Mouse (Mus musculus): ENCODE measurements around the gene Smim22. TPM values are rescaled to one million over a fixed set of nuclear protein-coding genes. Genes with fewer than 3 reads are reported as not detected.

Gene Smim22
- polyA plus RNA-seq, 1 experiment from 2014 or later = 10.2 TPM

DNA sequence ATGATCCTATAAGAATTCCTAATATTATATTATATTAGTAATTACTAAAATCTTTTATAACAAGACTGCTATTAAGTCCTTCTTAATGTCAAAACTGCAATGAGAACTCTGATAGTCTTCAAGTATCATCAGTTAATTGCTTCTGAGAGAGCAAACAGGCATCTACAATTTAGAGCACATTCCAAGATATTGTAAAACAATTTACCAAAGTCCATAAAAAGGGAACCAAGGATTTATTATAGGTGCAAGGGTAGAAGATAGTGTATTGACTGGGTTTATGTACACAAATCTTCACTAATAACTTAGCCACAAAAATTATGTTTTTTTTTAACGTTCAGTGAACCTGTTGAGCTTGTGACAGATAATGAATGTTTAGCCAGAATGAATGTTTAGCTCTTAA lies 8.1 kb upstream of the Smim22 start:
- Histone ChIP-seq H3K9me3 (ENCODE audit: control insufficient read depth, low read length) (no peaks in the 10 kb centered on the region), H3K9ac (ENCODE audit: low read depth, low read length) (no peak overlapping the region), H3K4me3 (ENCODE audit: low read length) (no peak overlapping the region), H3K4me2 (replicated peaks; ENCODE audit: low read depth, low read length) (no peak overlapping the region), H3K27ac (ENCODE audit: low read depth, low read length) (no peak overlapping the region), H3K36me3 (ENCODE audit: control insufficient read depth, insufficient read depth, low read length) (no peaks in the 10 kb centered on the region), H3K4me1 (ENCODE audit: control insufficient read depth, insufficient read depth, low read length) (no peaks in the 10 kb centered on the region), H3K27me3 (ENCODE audit: control insufficient read depth, insufficient read depth, low read length) (no peaks in the 10 kb centered on the region)
- no peak for ATAC-seq (ENCODE audit: low FRiP score, low TSS enrichment)
- 59% methylated on average over 1 of the region's 1 CpGs for WGBS

DNA sequence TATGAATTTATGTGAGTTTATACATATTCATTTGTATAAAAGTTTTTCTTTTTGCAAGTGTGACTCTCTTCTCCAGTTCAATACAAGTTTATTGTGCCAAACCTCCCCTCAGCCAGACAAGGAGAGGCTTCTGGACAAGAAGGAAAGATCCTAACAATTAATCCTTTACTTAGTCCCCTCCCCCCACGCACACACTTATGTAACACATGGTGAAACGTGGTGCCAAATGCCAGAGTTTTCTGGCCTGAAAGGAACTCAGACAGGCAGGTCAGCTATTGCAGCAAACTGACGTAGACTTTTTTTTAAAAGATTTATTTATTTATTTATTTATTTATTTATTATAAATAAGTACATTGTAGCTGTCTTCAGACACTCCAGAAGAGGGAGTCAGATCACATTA lies 6.5 kb upstream of the Smim22 start:
- Histone ChIP-seq H3K9me3 (ENCODE audit: control insufficient read depth, low read length) (no peaks in the 10 kb centered on the region), H3K4me1 (ENCODE audit: control insufficient read depth, insufficient read depth, low read length) (no peaks in the 10 kb centered on the region), H3K27me3 (ENCODE audit: control insufficient read depth, insufficient read depth, low read length) (no peaks in the 10 kb centered on the region), H3K4me3 (ENCODE audit: low read length) (no peak overlapping the region), H3K4me2 (replicated peaks; ENCODE audit: low read depth, low read length) (no peak overlapping the region), H3K27ac (ENCODE audit: low read depth, low read length) (no peak overlapping the region), H3K9ac (ENCODE audit: low read depth, low read length) (no peak overlapping the region), H3K36me3 (ENCODE audit: control insufficient read depth, insufficient read depth, low read length) (no peaks in the 10 kb centered on the region)
- ATAC-seq (ENCODE audit: low FRiP score, low TSS enrichment) = no peak
- 73% methylated on average over 3 of the region's 3 CpGs for WGBS

DNA sequence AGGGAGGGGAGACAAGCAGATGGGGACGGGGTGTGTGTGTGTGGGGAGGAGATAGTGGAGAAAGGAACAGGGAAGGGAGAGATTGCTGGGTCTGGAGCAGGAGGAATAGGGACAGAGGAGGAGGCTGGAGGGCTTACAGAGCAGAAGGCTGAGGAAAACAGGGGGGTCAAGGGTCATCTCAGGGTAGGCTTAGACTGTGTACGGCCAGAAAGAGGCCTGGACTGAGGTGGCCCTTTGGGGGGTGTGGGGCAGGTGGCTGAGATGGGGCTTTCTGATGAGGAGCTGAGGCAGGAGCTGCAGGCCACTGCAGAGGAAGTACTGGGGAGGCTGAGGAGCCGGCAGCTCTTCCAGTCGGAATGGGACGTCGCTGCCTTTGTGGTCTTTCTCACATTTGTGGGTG lies 404 bp downstream of the Smim22 start:
- Histone ChIP-seq H3K27me3 (ENCODE audit: control insufficient read depth, insufficient read depth, low read length) (no peaks in the 10 kb centered on the region), H3K4me1 (ENCODE audit: control insufficient read depth, insufficient read depth, low read length) (peaks cover 8% of the 10 kb centered on the region), H3K4me3 (ENCODE audit: low read length) (peak overlapping the region; percentile 6; the same call in 1 of the 2 replicates), H3K36me3 (ENCODE audit: control insufficient read depth, insufficient read depth, low read length) (peaks cover 6% of the 10 kb centered on the region; the same call in 1 of the 2 replicates), H3K4me2 (replicated peaks; ENCODE audit: low read depth, low read length) (peak overlapping the region; percentile 21), H3K9ac (ENCODE audit: low read depth, low read length) (peak overlapping the region; percentile 28; the same call in 1 of the 2 replicates), H3K27ac (ENCODE audit: low read depth, low read length) (no peak overlapping the region), H3K9me3 (ENCODE audit: control insufficient read depth, low read length) (no peaks in the 10 kb centered on the region)
- ATAC-seq (ENCODE audit: low FRiP score, low TSS enrichment) = 0 out of 2 replicates have a peak, but pooled peaks have one; percentile 24
- WGBS = 55% methylated on average over 6 of the region's 6 CpGs

DNA sequence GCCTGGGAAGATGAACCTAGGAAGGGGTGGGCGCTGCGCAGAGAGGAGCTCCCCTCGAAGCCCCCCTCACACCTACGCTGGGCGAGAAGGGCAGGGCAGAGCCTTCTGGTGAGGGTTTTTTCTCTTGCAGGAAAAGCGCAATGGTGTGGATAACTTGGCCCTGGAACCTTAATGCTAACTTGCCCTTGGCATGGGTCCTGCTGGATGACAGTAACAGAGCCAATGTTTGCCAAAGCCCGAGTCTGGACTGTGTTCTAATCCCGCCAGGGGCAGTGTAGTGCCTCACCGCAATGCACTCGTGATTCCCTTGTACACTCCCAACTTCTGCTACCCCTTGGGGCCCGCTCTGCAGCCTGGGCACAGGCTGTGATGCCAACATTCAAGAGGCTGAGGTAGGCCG lies 988 bp downstream of the Smim22 start:
- Histone ChIP-seq H3K9me3 (ENCODE audit: control insufficient read depth, low read length) (no peaks in the 10 kb centered on the region), H3K4me2 (replicated peaks; ENCODE audit: low read depth, low read length) (peak overlapping the region; percentile 21; the same call in 1 of the 2 replicates), H3K36me3 (ENCODE audit: control insufficient read depth, insufficient read depth, low read length) (peaks cover 6% of the 10 kb centered on the region; the same call in 1 of the 2 replicates), H3K27me3 (ENCODE audit: control insufficient read depth, insufficient read depth, low read length) (no peaks in the 10 kb centered on the region), H3K4me3 (ENCODE audit: low read length) (no peak overlapping the region), H3K9ac (ENCODE audit: low read depth, low read length) (no peak overlapping the region), H3K4me1 (ENCODE audit: control insufficient read depth, insufficient read depth, low read length) (peaks cover 12% of the 10 kb centered on the region), H3K27ac (ENCODE audit: low read depth, low read length) (no peak overlapping the region)
- WGBS = 81% methylated on average over 12 of the region's 12 CpGs
- no peak for ATAC-seq (ENCODE audit: low FRiP score, low TSS enrichment)

DNA sequence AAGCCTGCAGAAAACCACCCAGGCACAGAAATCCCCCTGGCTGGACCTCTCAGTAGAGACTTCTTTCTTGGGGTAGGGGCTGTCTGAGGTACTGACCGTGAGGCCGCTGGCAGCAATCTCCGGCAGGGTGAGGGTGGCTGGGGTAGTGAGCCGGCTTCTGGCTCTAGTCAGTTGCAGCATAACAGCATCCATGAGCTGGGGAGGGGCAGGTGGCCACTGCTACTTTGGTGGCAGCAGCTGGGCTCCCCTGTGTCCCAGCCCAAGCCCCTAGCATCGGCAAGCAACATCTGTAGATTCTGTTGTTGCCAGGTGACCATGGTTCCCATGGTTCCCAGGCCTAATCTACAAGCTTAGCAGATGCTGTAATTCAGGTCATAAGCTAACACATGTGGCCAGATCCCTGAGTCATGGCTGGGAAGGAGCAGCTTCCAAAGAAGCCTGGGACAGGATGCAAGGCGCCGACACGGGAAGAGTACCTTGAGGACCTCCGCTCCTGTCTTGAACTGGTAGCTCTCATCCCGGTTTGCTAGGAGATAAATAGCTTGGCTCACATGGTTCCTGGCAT lies 3.4 kb downstream of the Smim22 start:
- Histone ChIP-seq H3K4me1 (ENCODE audit: control insufficient read depth, insufficient read depth, low read length) (peaks cover 12% of the 10 kb centered on the region), H3K9me3 (ENCODE audit: control insufficient read depth, low read length) (no peaks in the 10 kb centered on the region), H3K27me3 (ENCODE audit: control insufficient read depth, insufficient read depth, low read length) (no peaks in the 10 kb centered on the region), H3K4me2 (replicated peaks; ENCODE audit: low read depth, low read length) (no peak overlapping the region), H3K27ac (ENCODE audit: low read depth, low read length) (no peak overlapping the region), H3K36me3 (ENCODE audit: control insufficient read depth, insufficient read depth, low read length) (peaks cover 17% of the 10 kb centered on the region), H3K4me3 (ENCODE audit: low read length) (no peak overlapping the region), H3K9ac (ENCODE audit: low read depth, low read length) (no peak overlapping the region)
- no peak for ATAC-seq (ENCODE audit: low FRiP score, low TSS enrichment)
- WGBS = 93% methylated on average over 10 of the region's 10 CpGs

DNA sequence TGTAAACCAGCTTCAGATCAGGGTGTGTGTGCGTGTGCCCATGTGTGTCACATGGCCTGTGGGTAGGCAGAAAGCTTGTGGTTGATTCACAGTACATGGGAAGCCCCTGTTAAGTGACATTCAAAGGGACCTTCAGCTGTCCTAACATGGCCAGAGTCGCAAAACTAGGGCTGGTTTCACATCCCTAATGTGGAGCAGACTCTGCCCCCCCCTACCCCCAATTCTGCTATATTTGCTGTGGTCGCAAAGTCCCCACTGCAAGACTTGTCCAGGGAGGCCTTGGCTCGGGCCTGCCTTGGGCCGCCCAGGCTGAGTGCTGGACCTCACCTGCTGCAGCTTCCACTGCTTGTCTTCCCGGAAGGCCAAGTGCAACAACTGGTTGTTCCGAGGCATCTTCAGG lies 4.2 kb downstream of the Smim22 start:
- Histone ChIP-seq H3K9me3 (ENCODE audit: control insufficient read depth, low read length) (no peaks in the 10 kb centered on the region), H3K4me3 (ENCODE audit: low read length) (no peak overlapping the region), H3K27me3 (ENCODE audit: control insufficient read depth, insufficient read depth, low read length) (no peaks in the 10 kb centered on the region), H3K36me3 (ENCODE audit: control insufficient read depth, insufficient read depth, low read length) (peaks cover 25% of the 10 kb centered on the region), H3K4me1 (ENCODE audit: control insufficient read depth, insufficient read depth, low read length) (peaks cover 12% of the 10 kb centered on the region), H3K9ac (ENCODE audit: low read depth, low read length) (no peak overlapping the region), H3K4me2 (replicated peaks; ENCODE audit: low read depth, low read length) (no peak overlapping the region), H3K27ac (ENCODE audit: low read depth, low read length) (no peak overlapping the region)
- no peak for ATAC-seq (ENCODE audit: low FRiP score, low TSS enrichment)
- WGBS = 92% methylated on average over 7 of the region's 7 CpGs

DNA sequence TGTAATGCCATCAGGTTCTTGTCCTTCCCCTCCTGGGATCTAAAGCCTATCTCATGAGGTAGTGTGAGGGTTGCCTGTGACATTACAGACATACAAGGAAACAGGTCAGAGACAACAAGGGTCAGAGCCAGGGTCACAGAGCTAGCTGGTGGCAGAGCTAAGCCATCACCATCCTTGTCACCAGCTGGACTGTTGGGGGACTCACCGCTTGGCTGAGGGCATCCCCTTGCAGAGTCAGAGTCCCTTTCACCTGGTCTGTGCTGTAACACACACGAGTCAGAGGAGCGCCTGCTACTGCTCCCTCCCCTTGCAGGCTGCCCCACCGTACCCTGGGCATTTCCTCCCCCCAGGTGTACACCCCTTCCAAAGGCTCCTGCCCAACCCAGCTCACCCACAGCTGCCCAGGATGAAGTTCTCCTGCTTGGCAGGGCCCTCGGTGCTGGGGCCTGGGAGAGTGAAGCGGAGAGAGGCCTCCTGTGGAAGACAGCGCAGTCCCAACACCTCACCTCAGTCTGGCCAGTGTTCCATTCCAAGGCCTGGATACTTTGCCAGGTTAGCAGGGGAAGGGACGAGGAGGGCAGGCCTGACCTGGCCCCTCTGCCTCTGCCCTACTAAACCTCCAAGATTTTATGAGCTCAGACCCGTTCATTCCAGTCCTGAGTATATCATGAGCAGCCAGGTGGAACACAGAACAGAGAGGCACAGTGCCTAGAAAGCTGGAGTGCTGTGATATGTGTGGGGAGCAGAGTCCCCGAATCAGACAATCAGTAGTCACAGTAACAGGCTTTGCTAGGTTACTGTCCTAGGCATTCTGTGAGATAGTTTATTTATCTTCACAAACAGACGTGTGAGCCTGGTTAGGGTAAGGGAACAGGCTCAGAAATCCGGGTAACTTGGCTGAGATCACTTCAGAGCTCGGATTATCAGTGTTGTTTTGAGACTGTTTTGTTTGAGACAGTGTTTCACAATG lies 5.2 kb downstream of the Smim22 start:
- Histone ChIP-seq H3K4me1 (ENCODE audit: control insufficient read depth, insufficient read depth, low read length) (peaks cover 12% of the 10 kb centered on the region), H3K9ac (ENCODE audit: low read depth, low read length) (peak overlapping the region; percentile 74), H3K4me3 (ENCODE audit: low read length) (peak overlapping the region; percentile 71), H3K27ac (ENCODE audit: low read depth, low read length) (peak overlapping the region; percentile 51), H3K36me3 (ENCODE audit: control insufficient read depth, insufficient read depth, low read length) (peaks cover 35% of the 10 kb centered on the region), H3K27me3 (ENCODE audit: control insufficient read depth, insufficient read depth, low read length) (no peaks in the 10 kb centered on the region), H3K4me2 (replicated peaks; ENCODE audit: low read depth, low read length) (peak overlapping the region; percentile 76), H3K9me3 (ENCODE audit: control insufficient read depth, low read length) (no peaks in the 10 kb centered on the region)
- ATAC-seq (ENCODE audit: low FRiP score, low TSS enrichment) = no peak
- WGBS = 44% methylated on average over 13 of the region's 13 CpGs

DNA sequence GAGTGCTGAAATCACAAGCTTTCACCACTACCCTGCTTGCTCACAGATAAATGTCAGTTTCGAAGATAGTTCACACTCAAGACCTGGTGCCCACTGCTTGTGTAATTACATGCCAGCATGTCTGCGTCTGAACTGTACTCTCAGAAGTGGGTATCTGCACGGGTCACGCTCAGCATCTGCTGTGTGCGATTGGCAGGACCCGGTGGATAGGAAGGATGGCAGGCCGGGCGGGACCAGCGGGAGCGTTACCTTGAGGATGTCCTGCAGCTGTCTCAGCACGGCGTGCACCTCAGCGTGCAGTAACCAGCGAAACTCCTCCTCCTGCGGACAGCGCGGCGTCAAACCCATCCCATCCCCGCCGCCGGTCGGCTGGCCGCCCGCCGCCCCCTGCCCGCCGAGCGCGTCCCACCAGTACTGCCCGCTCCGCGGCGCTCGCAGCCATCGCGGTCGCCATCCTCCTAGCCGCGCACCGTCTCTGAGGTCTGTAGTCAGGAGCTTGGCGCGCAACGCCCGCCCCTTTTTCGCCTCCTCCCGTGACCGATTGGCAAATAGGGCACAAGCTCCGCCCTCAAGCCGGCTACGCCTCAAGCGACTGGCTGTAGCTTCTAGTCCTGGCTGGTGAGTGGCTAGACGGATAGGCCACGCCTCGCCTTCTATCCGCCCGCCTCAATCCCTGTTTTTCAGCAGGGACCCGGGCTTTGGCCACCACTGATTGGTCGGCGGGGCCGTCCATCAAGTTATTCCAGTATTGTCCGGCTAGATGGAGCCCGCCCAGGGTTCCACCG lies 6.2 kb downstream of the Smim22 start, which contains the start of gene Rogdi:
TSS of gene Rogdi (minus strand) at position 500 of the 785 bp plus-strand sequence.
- Histone ChIP-seq H3K4me3 (ENCODE audit: low read length) (peak within 1 kb of the TSS; percentile 71), H3K9me3 (ENCODE audit: control insufficient read depth, low read length) (no peaks in the 10 kb centered on the region), H3K27ac (ENCODE audit: low read depth, low read length) (peak within 1 kb of the TSS; percentile 51), H3K4me1 (ENCODE audit: control insufficient read depth, insufficient read depth, low read length) (peaks cover 12% of the 10 kb centered on the region), H3K9ac (ENCODE audit: low read depth, low read length) (peak within 1 kb of the TSS; percentile 74), H3K36me3 (ENCODE audit: control insufficient read depth, insufficient read depth, low read length) (peaks cover 44% of the 10 kb centered on the region), H3K27me3 (ENCODE audit: control insufficient read depth, insufficient read depth, low read length) (no peaks in the 10 kb centered on the region), H3K4me2 (replicated peaks; ENCODE audit: low read depth, low read length) (peak within 1 kb of the TSS; percentile 76)
- whole genome bisulfite sequencing = under 1% methylated on average over 59 of the region's 63 CpGs
- peak; percentile 99 for ATAC-seq (ENCODE audit: low FRiP score, low TSS enrichment)
